Mouse (Mus musculus): ENCODE measurements around the gene Slc9a3r2. TPM values are rescaled to one million over a fixed set of nuclear protein-coding genes. Genes with fewer than 3 reads are reported as not detected.

Slc9a3r2 gene
- polyA plus RNA-seq, 1 experiment: 30.0 TPM

GRCm38 (mm10) chr17:24597989-24598388 lies 52.1 kb downstream of the Slc9a3r2 start:
- 83% methylated on average over 3 of the region's 3 CpGs for WGBS
- no peak for DNase-seq (ENCODE audit: low read depth, low spot score)

DNA sequence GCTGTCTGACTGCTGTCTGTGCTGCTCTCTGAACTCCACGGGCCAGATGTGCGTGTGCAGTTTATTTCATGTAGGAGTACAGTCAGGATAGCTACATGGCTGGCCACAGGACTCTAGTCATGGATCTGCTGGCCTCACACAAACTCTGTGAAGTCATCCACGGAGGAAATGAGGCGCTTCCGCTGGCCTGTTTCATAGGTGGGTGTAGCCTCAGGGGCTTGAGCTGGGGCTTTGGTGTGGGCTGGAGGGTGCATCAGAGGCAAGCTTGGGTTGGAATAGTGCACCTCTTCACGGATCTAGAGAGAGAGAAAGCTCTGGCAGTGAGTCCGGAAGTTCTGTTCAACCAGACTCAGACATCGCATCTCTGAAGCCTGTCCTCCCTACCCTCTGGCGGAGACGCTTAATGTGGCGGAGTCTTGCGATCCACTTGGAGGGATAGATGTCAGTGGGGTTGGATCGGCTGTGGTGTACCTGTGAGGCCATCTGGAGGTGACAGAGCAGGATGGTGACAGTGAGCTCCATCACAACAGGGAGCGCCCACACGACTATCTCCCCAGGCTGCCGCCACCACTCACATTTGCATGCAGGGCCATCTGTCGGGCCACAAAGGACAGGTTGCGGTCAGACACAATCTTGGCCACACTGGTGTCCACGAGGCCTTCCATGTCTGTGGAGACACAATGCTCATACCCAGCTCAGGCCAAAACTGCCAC lies 53.5 kb downstream of the Slc9a3r2 start:
- no peak for DNase-seq (ENCODE audit: low read depth, low spot score)
- 85% methylated on average over 19 of the region's 19 CpGs for WGBS

GRCm38 (mm10) chr17:24596073-24596466 lies 54.1 kb downstream of the Slc9a3r2 start:
- 71% methylated on average over 5 of the region's 5 CpGs for WGBS
- DNase-seq (ENCODE audit: low read depth, low spot score): no peak

GRCm38 (mm10) chr17:24595126-24596072 lies 54.7 kb downstream of the Slc9a3r2 start:
- DNase-seq (ENCODE audit: low read depth, low spot score): no peak
- WGBS: 69% methylated on average over 17 of the region's 17 CpGs

DNA sequence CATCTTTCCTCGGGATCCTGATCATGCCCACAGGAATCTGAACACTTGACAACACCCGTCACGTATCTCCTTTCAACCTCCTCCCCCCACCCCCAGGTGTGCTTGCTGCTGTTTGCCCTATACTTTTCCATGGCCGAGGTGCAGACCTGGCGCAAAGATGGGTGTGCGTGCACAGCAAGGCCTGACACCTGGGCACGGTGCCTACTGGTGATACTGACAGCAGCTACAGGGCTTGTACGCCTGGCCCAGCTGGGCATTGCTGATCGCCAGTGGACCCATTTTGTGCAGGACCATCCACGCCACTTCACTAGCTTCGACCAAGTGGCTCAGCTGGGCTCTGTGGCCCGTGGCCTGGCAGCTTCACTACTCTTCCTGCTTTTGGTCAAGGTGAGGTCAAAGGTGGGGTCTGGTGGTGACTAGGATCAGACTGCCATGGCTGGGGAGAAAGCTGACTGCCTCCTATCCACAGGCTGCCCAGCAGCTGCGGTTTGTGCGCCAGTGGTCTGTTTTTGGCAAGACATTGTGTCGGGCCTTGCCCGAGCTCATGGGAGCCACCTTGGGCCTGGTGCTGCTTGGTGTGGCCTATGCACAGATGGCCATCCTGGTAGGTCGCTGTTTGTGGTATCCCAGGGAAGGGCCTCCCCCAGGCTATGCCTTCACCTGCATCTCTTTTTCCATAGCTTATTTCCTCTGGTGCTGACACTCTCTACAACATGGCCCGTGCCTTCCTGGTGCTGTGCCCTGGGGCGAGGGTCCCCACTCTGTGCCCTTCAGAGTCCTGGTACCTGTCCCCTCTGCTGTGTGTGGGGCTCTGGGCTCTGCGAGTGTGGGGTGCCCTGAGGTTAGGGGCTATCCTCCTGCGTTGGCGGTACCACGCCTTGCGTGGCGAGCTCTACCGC lies 55.9 kb downstream of the Slc9a3r2 start:
- no peak for DNase-seq (ENCODE audit: low read depth, low spot score)
- WGBS: 89% methylated on average over 26 of the region's 26 CpGs

GRCm38 (mm10) chr17:24593248-24593647 lies 56.9 kb downstream of the Slc9a3r2 start:
- 82% methylated on average over 5 of the region's 5 CpGs for WGBS
- no peak for DNase-seq (ENCODE audit: low read depth, low spot score)

GRCm38 (mm10) chr17:24591695-24592094 lies 58.4 kb downstream of the Slc9a3r2 start:
- DNase-seq (ENCODE audit: low read depth, low spot score): no peak
- 97% methylated on average over 5 of the region's 5 CpGs for WGBS

GRCm38 (mm10) chr17:24590943-24591342 lies 59.2 kb downstream of the Slc9a3r2 start:
- DNase-seq (ENCODE audit: low read depth, low spot score): no peak
- WGBS: 78% methylated on average over 3 of the region's 3 CpGs

Other genes starting within 250 kb of the Slc9a3r2 start
- gene Rnps1, start 235.8 kb downstream of the Slc9a3r2 start, polyA plus RNA-seq (2012; rRNA removed): 139 and 141 TPM in 2 replicates
- 87.3 and 119 TPM in 2 replicates for gene Eci1, start 223.7 kb downstream of the Slc9a3r2 start, polyA plus RNA-seq (2012; rRNA removed)
- 5.2 and 6.6 TPM in 2 replicates for gene Dnase1l2, start 207.2 kb downstream of the Slc9a3r2 start, polyA plus RNA-seq (2012; rRNA removed)
- gene E4f1, start 180.0 kb downstream of the Slc9a3r2 start, polyA plus RNA-seq (2012; rRNA removed): 50.4 and 59.4 TPM in 2 replicates
- gene Pgp, start 179.9 kb downstream of the Slc9a3r2 start, polyA plus RNA-seq (2012; rRNA removed): 82.9 and 90.7 TPM in 2 replicates
- 2.6 and 2.8 TPM in 2 replicates for gene Bricd5, start 176.4 kb downstream of the Slc9a3r2 start, polyA plus RNA-seq (2012; rRNA removed)
- 43.0 and 54.9 TPM in 2 replicates for gene Mlst8, start 171.2 kb downstream of the Slc9a3r2 start, polyA plus RNA-seq (2012; rRNA removed)
- gene Caskin1, start 161.7 kb downstream of the Slc9a3r2 start, polyA plus RNA-seq (2012; rRNA removed): 0.26 and 0.59 TPM in 2 replicates
- 119 and 178 TPM in 2 replicates for gene Traf7, start 122.4 kb downstream of the Slc9a3r2 start, polyA plus RNA-seq (2012; rRNA removed)
- gene Rab26, start 116.1 kb downstream of the Slc9a3r2 start, polyA plus RNA-seq (2012; rRNA removed): 0.41 and 0.52 TPM in 2 replicates
- gene Pkd1, start 100.5 kb downstream of the Slc9a3r2 start, polyA plus RNA-seq (2012; rRNA removed): 25.5 and 35.8 TPM in 2 replicates
- 84.7 and 109 TPM in 2 replicates for gene Tsc2, start 17.7 kb downstream of the Slc9a3r2 start, polyA plus RNA-seq (2012; rRNA removed)
- 7.3 and 7.5 TPM in 2 replicates for gene Nthl1, start 17.6 kb downstream of the Slc9a3r2 start, polyA plus RNA-seq (2012; rRNA removed)
- gene Npw, start 8.1 kb upstream of the Slc9a3r2 start, polyA plus RNA-seq (2012; rRNA removed): not detected in 2 replicates
- 52.1 and 78.3 TPM in 2 replicates for gene Zfp598, start 19.4 kb upstream of the Slc9a3r2 start, polyA plus RNA-seq (2012; rRNA removed)
- 1.8 and 2.7 TPM in 2 replicates for gene Syngr3, start 39.6 kb upstream of the Slc9a3r2 start, polyA plus RNA-seq (2012; rRNA removed)
- 22.8 and 22.9 TPM in 2 replicates for gene Gfer, start 45.8 kb upstream of the Slc9a3r2 start, polyA plus RNA-seq (2012; rRNA removed)
- gene Noxo1, start 45.9 kb upstream of the Slc9a3r2 start, polyA plus RNA-seq (2012; rRNA removed): 181 and 212 TPM in 2 replicates
- gene Tbl3, start 57.3 kb upstream of the Slc9a3r2 start, polyA plus RNA-seq (2012; rRNA removed): 46.1 and 51.7 TPM in 2 replicates
- 0.12 and 0.35 TPM in 2 replicates for gene Rnf151, start 67.7 kb upstream of the Slc9a3r2 start, polyA plus RNA-seq (2012; rRNA removed)
- 3,715 and 4,974 TPM in 2 replicates for gene Rps2, start 67.8 kb upstream of the Slc9a3r2 start, polyA plus RNA-seq (2012; rRNA removed)
- gene Ndufb10, start 74.2 kb upstream of the Slc9a3r2 start, polyA plus RNA-seq (2012; rRNA removed): 371 and 397 TPM in 2 replicates
- 0.10 and 0.22 TPM in 2 replicates for gene Rpl3l, start 77.5 kb upstream of the Slc9a3r2 start, polyA plus RNA-seq (2012; rRNA removed)
- 96.0 and 103 TPM in 2 replicates for gene Msrb1, start 86.3 kb upstream of the Slc9a3r2 start, polyA plus RNA-seq (2012; rRNA removed)
- gene Hs3st6, start 102.7 kb upstream of the Slc9a3r2 start, polyA plus RNA-seq (2012; rRNA removed): 0.98 and 1.7 TPM in 2 replicates
- gene Meiob, start 154.0 kb upstream of the Slc9a3r2 start, polyA plus RNA-seq (2012; rRNA removed): 0.05 TPM in 1 of 2 replicates, not detected in the other
- 105 and 239 TPM in 2 replicates for gene Hagh, start 189.8 kb upstream of the Slc9a3r2 start, polyA plus RNA-seq (2012; rRNA removed)
- 54.7 and 121 TPM in 2 replicates for gene Fahd1, start 200.0 kb upstream of the Slc9a3r2 start, polyA plus RNA-seq (2012; rRNA removed)
- gene Igfals, start 215.7 kb upstream of the Slc9a3r2 start, polyA plus RNA-seq (2012; rRNA removed): 1.1 and 1.4 TPM in 2 replicates
- 37.3 and 41.3 TPM in 2 replicates for gene Nubp2, start 236.0 kb upstream of the Slc9a3r2 start, polyA plus RNA-seq (2012; rRNA removed)
- 57.4 and 70.5 TPM in 2 replicates for gene Spsb3, start 236.3 kb upstream of the Slc9a3r2 start, polyA plus RNA-seq (2012; rRNA removed)
- gene Eme2, start 244.8 kb upstream of the Slc9a3r2 start, polyA plus RNA-seq (2012; rRNA removed): 21.6 and 34.0 TPM in 2 replicates
- 119 and 144 TPM in 2 replicates for gene Mrps34, start 244.8 kb upstream of the Slc9a3r2 start, polyA plus RNA-seq (2012; rRNA removed)
- 61.2 and 62.9 TPM in 2 replicates for gene Nme3, start 246.2 kb upstream of the Slc9a3r2 start, polyA plus RNA-seq (2012; rRNA removed)

Measured in large intestine, adult 2 months (tissue).